Mouse (Mus musculus) CH12.LX (cell line): Measurements from ENCODE around the gene Slc25a33. TPM values are rescaled to one million over a fixed set of nuclear protein-coding genes. Genes with fewer than 3 reads are reported as not detected.

Source experiments
- DNase-seq: peaks from one replicate; pipeline ENCODE4 v3.0.0-alpha.2; 2013; ENCODE audit errors: extremely low read depth
- H3K27ac ChIP-seq: 2 replicates; pipeline ENCODE4 v1.5.1; 2012; ENCODE audit warnings: low read depth, mild to moderate bottlenecking, control low read depth, moderate library complexity; ENCODE audit not compliant: insufficient read depth
- H3K27me3 ChIP-seq: replicated peaks from 2 replicates; pipeline ENCODE3; 2012; ENCODE audit warnings: inconsistent platforms
- H3K36me3 ChIP-seq, 2 experiments: replicated peaks in 1 of 2; 2 replicates each; pipeline versions ENCODE3 to v1.6.1; 2012; ENCODE audit warnings: inconsistent platforms in 1 of 2, low read length in 1 of 2, mild to moderate bottlenecking in 1 of 2, mixed read lengths in 1 of 2, moderate library complexity in 1 of 2; ENCODE audit not compliant: control insufficient read depth in 1 of 2, insufficient read depth in 1 of 2
- H3K4me1 ChIP-seq, 2 experiments: 2 replicates each; pipeline ENCODE4 v1.6.1; 2012; ENCODE audit warnings: inconsistent platforms in 1 of 2, moderate library complexity in 1 of 2; ENCODE audit not compliant: insufficient read depth in 2 of 2, control insufficient read depth in 1 of 2
- H3K4me2 ChIP-seq: 2 replicates; pipeline ENCODE4 v1.6.1; 2012; ENCODE audit warnings: low read depth, mild to moderate bottlenecking, control low read depth; ENCODE audit not compliant: poor library complexity, insufficient read depth, severe bottlenecking
- H3K4me3 ChIP-seq, 3 experiments: fragments of 150-350 bp in 1 of 3; sonication (generic) in 1 of 3; replicated peaks in 1 of 3; 2 replicates each; pipeline versions ENCODE3 to v1.5.1; 2011 to 2012; ENCODE audit warnings: low read depth in 2 of 3, low read length in 2 of 3, mild to moderate bottlenecking in 2 of 3, moderate library complexity in 2 of 3, control low read depth in 1 of 3, improper control_type of control experiment in 1 of 3, inconsistent platforms in 1 of 3, mixed read lengths in 1 of 3; ENCODE audit not compliant: poor library complexity in 1 of 3
- H3K79me2 ChIP-seq: replicated peaks from 2 replicates; pipeline ENCODE4 v1.6.1; 2012; ENCODE audit warnings: mild to moderate bottlenecking, moderate library complexity; ENCODE audit not compliant: control insufficient read depth, poor library complexity, insufficient read depth, severe bottlenecking; ENCODE audit errors: extremely low read depth
- H3K9ac ChIP-seq: 2 replicates; pipeline ENCODE4 v1.6.1; 2012; ENCODE audit warnings: low read depth, mild to moderate bottlenecking, control low read depth, moderate library complexity; ENCODE audit not compliant: insufficient read depth
- H3K9me3 ChIP-seq: replicated peaks from 2 replicates; pipeline ENCODE3; 2012; ENCODE audit warnings: low read length, inconsistent platforms, mixed read lengths
- BHLHE40 ChIP-seq: IDR thresholded peaks from 2 replicates; pipeline ENCODE4 v1.6.1; 2011; ENCODE audit warnings: mild to moderate bottlenecking, low read depth, low read length, improper control_type of control experiment
- CHD1 ChIP-seq: IDR thresholded peaks from 2 replicates; pipeline ENCODE4 v1.6.1; 2012; ENCODE audit warnings: low read depth, low read length, improper control_type of control experiment, inconsistent platforms
- CHD2 ChIP-seq: IDR thresholded peaks from 2 replicates; pipeline ENCODE4 v1.6.1; 2011; ENCODE audit warnings: low read length, improper control_type of control experiment
- CTCF ChIP-seq, 2 experiments: IDR thresholded peaks in 1 of 2; conservative IDR thresholded peaks in 1 of 2; 2 replicates each; pipeline ENCODE4 v1.5.1; 2011 to 2012; ENCODE audit warnings: low read depth in 2 of 2, low read length in 2 of 2, improper control_type of control experiment in 1 of 2, inconsistent platforms in 1 of 2, mild to moderate bottlenecking in 1 of 2, moderate library complexity in 1 of 2
- E2F4 ChIP-seq: IDR thresholded peaks from 2 replicates; pipeline ENCODE4 v1.6.1; 2011; ENCODE audit warnings: low read depth, low read length, improper control_type of control experiment; ENCODE audit not compliant: insufficient replicate concordance
- ELF1 ChIP-seq: IDR thresholded peaks from 2 replicates; pipeline ENCODE4 v1.6.1; 2014; ENCODE audit warnings: low read depth, mild to moderate bottlenecking, inconsistent platforms, low read length, improper control_type of control experiment
- EP300 ChIP-seq: IDR thresholded peaks from 2 replicates; pipeline ENCODE4 v1.6.1; 2011; ENCODE audit warnings: low read length, improper control_type of control experiment
- ETS1 ChIP-seq: conservative IDR thresholded peaks from 2 replicates; pipeline ENCODE4 v1.6.1; 2012; ENCODE audit warnings: low read depth, mild to moderate bottlenecking, inconsistent platforms, low read length, improper control_type of control experiment, moderate library complexity
- GABPA ChIP-seq: IDR thresholded peaks from 2 replicates; pipeline ENCODE4 v1.6.1; 2012; ENCODE audit warnings: low read depth, low read length, improper control_type of control experiment, inconsistent platforms; ENCODE audit not compliant: insufficient replicate concordance
- HCFC1 ChIP-seq: IDR thresholded peaks from 2 replicates; pipeline ENCODE4 v1.6.1; 2012; ENCODE audit warnings: low read depth, mild to moderate bottlenecking, inconsistent platforms, low read length, improper control_type of control experiment
- IRF4 ChIP-seq: IDR thresholded peaks from 2 replicates; pipeline ENCODE4 v1.6.1; 2014; ENCODE audit warnings: low read depth, mild to moderate bottlenecking, inconsistent platforms, low read length, improper control_type of control experiment
- JUN ChIP-seq: IDR thresholded peaks from 2 replicates; pipeline ENCODE4 v1.6.1; 2011; ENCODE audit warnings: low read depth, mild to moderate bottlenecking, low read length, improper control_type of control experiment, moderate library complexity; ENCODE audit not compliant: insufficient read depth
- JUND ChIP-seq: conservative IDR thresholded peaks from 2 replicates; pipeline ENCODE4 v1.6.1; 2011; ENCODE audit warnings: low read depth, low read length, improper control_type of control experiment
- KAT2A ChIP-seq: IDR thresholded peaks from 2 replicates; pipeline ENCODE4 v1.6.1; 2012; ENCODE audit warnings: low read length, improper control_type of control experiment, inconsistent platforms; ENCODE audit not compliant: insufficient replicate concordance
- MAFK ChIP-seq: IDR thresholded peaks from 2 replicates; pipeline ENCODE4 v1.6.1; 2011; ENCODE audit warnings: low read length, improper control_type of control experiment; ENCODE audit not compliant: insufficient replicate concordance
- MAX ChIP-seq: IDR thresholded peaks from 2 replicates; pipeline ENCODE4 v1.6.1; 2011; ENCODE audit warnings: low read length, improper control_type of control experiment
- MAZ ChIP-seq: IDR thresholded peaks from 2 replicates; pipeline ENCODE4 v1.6.1; 2012; ENCODE audit warnings: low read depth, mild to moderate bottlenecking, inconsistent platforms, low read length, improper control_type of control experiment, moderate library complexity
- MEF2A ChIP-seq: IDR thresholded peaks from 2 replicates; pipeline ENCODE4 v1.6.1; 2014; ENCODE audit warnings: low read depth, mild to moderate bottlenecking, inconsistent platforms, low read length, improper control_type of control experiment, borderline replicate concordance
- MXI1 ChIP-seq: IDR thresholded peaks from 2 replicates; pipeline ENCODE4 v1.6.1; 2011; ENCODE audit warnings: mild to moderate bottlenecking, low read depth, low read length, improper control_type of control experiment
- MYC ChIP-seq: IDR thresholded peaks from 2 replicates; pipeline ENCODE4 v1.6.1; 2011; ENCODE audit warnings: low read depth, mild to moderate bottlenecking, improper control_type of control experiment, low read length
- NELFE ChIP-seq: IDR thresholded peaks from 2 replicates; pipeline ENCODE4 v1.6.1; 2011; ENCODE audit warnings: low read depth, low read length, improper control_type of control experiment
- NRF1 ChIP-seq: IDR thresholded peaks from 2 replicates; pipeline ENCODE4 v1.6.1; 2014; ENCODE audit warnings: low read depth, mild to moderate bottlenecking, inconsistent platforms, low read length, improper control_type of control experiment, moderate library complexity
- PAX5 ChIP-seq: IDR thresholded peaks from 2 replicates; pipeline ENCODE4 v1.6.1; 2012; ENCODE audit warnings: low read length, inconsistent platforms, mixed read lengths
- POLR2A ChIP-seq: IDR thresholded peaks from 2 replicates; pipeline ENCODE4 v1.6.1; 2011; ENCODE audit warnings: low read depth, mild to moderate bottlenecking, improper control_type of control experiment, low read length
- POLR2AphosphoS2 ChIP-seq: IDR thresholded peaks from 2 replicates; pipeline ENCODE4 v1.6.1; 2011; ENCODE audit warnings: low read depth, low read length, improper control_type of control experiment
- RAD21 ChIP-seq: IDR thresholded peaks from 2 replicates; pipeline ENCODE4 v1.6.1; 2011; ENCODE audit warnings: low read depth, mild to moderate bottlenecking, low read length, improper control_type of control experiment, moderate library complexity
- RCOR1 ChIP-seq: conservative IDR thresholded peaks from 2 replicates; pipeline ENCODE4 v1.6.1; 2012; ENCODE audit warnings: low read depth, mild to moderate bottlenecking, inconsistent platforms, low read length, improper control_type of control experiment
- SIN3A ChIP-seq: IDR thresholded peaks from 2 replicates; pipeline ENCODE4 v1.6.1; 2012; ENCODE audit warnings: low read length, improper control_type of control experiment, inconsistent platforms
- SMC3 ChIP-seq: IDR thresholded peaks from 2 replicates; pipeline ENCODE4 v1.6.1; 2011; ENCODE audit warnings: low read depth, low read length, improper control_type of control experiment
- TBP ChIP-seq: conservative IDR thresholded peaks from 2 replicates; pipeline ENCODE4 v1.6.1; 2011; ENCODE audit warnings: low read depth, low read length, improper control_type of control experiment
- TCF12 ChIP-seq: IDR thresholded peaks from 2 replicates; pipeline ENCODE4 v1.6.1; 2014; ENCODE audit warnings: low read depth, mild to moderate bottlenecking, inconsistent platforms, low read length, improper control_type of control experiment
- UBTF ChIP-seq: IDR thresholded peaks from 2 replicates; pipeline ENCODE4 v1.6.1; 2012; ENCODE audit warnings: low read depth, mild to moderate bottlenecking, inconsistent platforms, low read length, improper control_type of control experiment, moderate library complexity
- USF1 ChIP-seq: IDR thresholded peaks from 2 replicates; pipeline ENCODE4 v1.6.1; 2014; ENCODE audit warnings: low read depth, mild to moderate bottlenecking, inconsistent platforms, low read length, improper control_type of control experiment
- USF2 ChIP-seq: conservative IDR thresholded peaks from 2 replicates; pipeline ENCODE4 v1.6.1; 2011; ENCODE audit warnings: low read depth, low read length, improper control_type of control experiment
- ZC3H11A ChIP-seq: IDR thresholded peaks from 2 replicates; pipeline ENCODE4 v1.6.1; 2012; ENCODE audit warnings: low read depth, mild to moderate bottlenecking, inconsistent platforms, low read length, improper control_type of control experiment
- ZKSCAN1 ChIP-seq: IDR thresholded peaks from 2 replicates; pipeline ENCODE4 v1.6.1; 2012; ENCODE audit warnings: low read depth, inconsistent platforms, low read length, improper control_type of control experiment, borderline replicate concordance
- ZMIZ1 ChIP-seq: IDR thresholded peaks from 2 replicates; pipeline ENCODE4 v1.6.1; 2012; ENCODE audit warnings: low read depth, mild to moderate bottlenecking, inconsistent platforms, low read length, improper control_type of control experiment
- ZNF384 ChIP-seq: IDR thresholded peaks from 2 replicates; pipeline ENCODE4 v1.6.1; 2012; ENCODE audit warnings: low read depth, low read length, improper control_type of control experiment, inconsistent platforms
- dilution Hi-C: fragments of 300-500 bp; cut with MboI; formaldehyde crosslinking; loops from 2 replicates; pipeline ENCODE4 v1.14.3; 2020; ENCODE audit warnings: low sequenced_read_pairs; ENCODE audit not compliant: extremely low pct_unique_long_range_greater_than_20kb, extremely low pct_ligation_motif_present
- in situ Hi-C: fragments of 300-500 bp; cut with MboI; formaldehyde crosslinking; loops from 3 replicates; pipeline ENCODE4 v1.14.3; 2019; ENCODE audit warnings: low sequenced_read_pairs, low pct_ligation_motif_present, low pct_unique_long_range_greater_than_20kb, mixed read lengths
- polyA plus RNA-seq: library from polyadenylated mRNA; unstranded; fragments of >175 nt; gene quantifications from 2 replicates; pipeline ENCODE4 v1.2.1, GENCODE M21; 2012; ENCODE audit warnings: low read depth; ENCODE audit not compliant: insufficient read length
- total RNA-seq, 2 experiments: library from RNA; depleted of rRNA; stranded (reverse); fragments of 300-350 nt in 1 of 2; fragments of >200 nt in 1 of 2; gene quantifications; 2 replicates each; pipeline ENCODE4 v1.2.3; 2012 to 2014

Slc25a33 gene
- total and polyA plus RNA-seq, 3 experiments: 25.3 to 35.5 (median 32.4) TPM

DNA sequence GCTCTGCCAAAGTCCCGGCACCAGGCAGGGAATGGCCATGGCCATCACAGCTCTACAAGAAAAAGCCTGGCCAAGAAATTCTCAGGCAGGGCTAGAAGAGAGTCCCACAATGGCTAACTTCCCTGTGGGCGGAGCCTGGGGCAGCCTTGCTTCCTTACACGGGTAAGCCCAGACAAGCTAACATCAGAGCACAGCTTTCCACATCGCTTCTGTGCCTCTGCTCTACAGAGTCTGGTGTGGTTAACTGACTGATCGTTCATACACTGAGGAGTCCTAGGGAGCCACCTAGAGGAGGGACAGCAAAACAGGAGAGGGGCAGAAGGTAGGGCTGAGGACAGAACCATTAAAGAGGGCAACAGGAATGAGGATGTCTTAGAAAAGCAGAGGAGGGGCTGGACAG, 63.6 kb downstream of the Slc25a33 start:
- no peak overlapping the region for H3K4me3 ChIP-seq
- peaks cover 5 to 47% of the 10 kb centered on the region in 2 experiments for H3K36me3 ChIP-seq
- in situ Hi-C loops: loop anchor here (5.0 to 25.0 kb wide), 2 partner anchors 163 to 548 kb away; partner anchors contain the start of gene Pgd
- TF ChIP-seq MXI1: peak; percentile 48; the same call in 1 of the 2 replicates
- no peak for TF ChIP-seq USF1
- TF ChIP-seq TCF12: 0 out of 2 replicates have a peak, but pooled peaks have one; percentile 38
- TF ChIP-seq POLR2A: peak; percentile 40
- TF ChIP-seq ZKSCAN1: no peak
- TF ChIP-seq MYC: no peak; the same call in 1 of the 2 replicates
- no peak for TF ChIP-seq UBTF
- no peak for TF ChIP-seq MAFK
- no peak for TF ChIP-seq USF2
- TF ChIP-seq JUN: no peak
- TF ChIP-seq ZNF384: no peak
- TF ChIP-seq SIN3A: peak; percentile 54; the same call in 1 of the 2 replicates
- TF ChIP-seq HCFC1: no peak; the same call in 1 of the 2 replicates
- peak; percentile 97 for TF ChIP-seq RAD21
- no peak for TF ChIP-seq BHLHE40
- TF ChIP-seq ETS1: 0 out of 2 replicates have a peak, but pooled peaks have one; percentile 6
- no peak for TF ChIP-seq GABPA
- TF ChIP-seq IRF4: peak; percentile 62; the same call in 1 of the 2 replicates
- TF ChIP-seq ELF1: peak; percentile 79
- no peak; the same call in 1 of the 2 replicates for TF ChIP-seq MAX
- TF ChIP-seq POLR2AphosphoS2: no peak
- TF ChIP-seq E2F4: no peak
- TF ChIP-seq CHD2: no peak
- peak; percentile 17; the same call in 1 of the 2 replicates for TF ChIP-seq NRF1
- TF ChIP-seq TBP: 0 out of 2 replicates have a peak, but pooled peaks have one; percentile 15
- no peak for TF ChIP-seq MEF2A
- no peak for TF ChIP-seq NELFE
- no peak for TF ChIP-seq PAX5
- 0 out of 2 replicates have a peak, but pooled peaks have one; percentile 48 for TF ChIP-seq MAZ
- TF ChIP-seq CHD1: no peak
- peak in 1 of 2 experiments; percentile 96; a peak in 3 of 4 replicates for TF ChIP-seq CTCF (conservative IDR thresholded peaks at IDR 0.05 in 1 of 2, IDR thresholded peaks at IDR 0.05 in 1 of 2; ENCODE audit: low read depth in 2 of 2, low read length in 2 of 2)
- TF ChIP-seq EP300: no peak
- peak; percentile 96 for TF ChIP-seq SMC3
- TF ChIP-seq ZC3H11A: peak; percentile 72
- no peak for TF ChIP-seq RCOR1
- no peak for TF ChIP-seq JUND
- TF ChIP-seq ZMIZ1: no peak
- no peak for TF ChIP-seq KAT2A
- H3K27me3 ChIP-seq: no peaks in the 10 kb centered on the region
- H3K4me2 ChIP-seq: peak overlapping the region; percentile 25; the same call in 1 of the 2 replicates
- peaks cover 0 to 41% of the 10 kb centered on the region in 2 experiments; a peak in 3 of 4 replicates for H3K4me1 ChIP-seq
- dilution Hi-C loops: no loop called here
- peak; percentile 95 for DNase-seq
- H3K27ac ChIP-seq: no peak overlapping the region; the same call in 1 of the 2 replicates
- H3K9ac ChIP-seq: no peak overlapping the region
- H3K9me3 ChIP-seq: peaks cover 3% of the 10 kb centered on the region
- H3K79me2 ChIP-seq: 0 out of 2 replicates have a peak, but pooled peaks cover 2% of the 10 kb centered on the region
